Mouse (Mus musculus): Measurements from ENCODE around the gene Olfm2.

GRCm38 (mm10) chr9:20666510-20667034 lies 79.6 kb downstream of the Olfm2 start:
- TF ChIP-seq POLR2A (IDR thresholded peaks at IDR 0.05; ENCODE audit: low read depth, low read length) (no peak), CTCF (IDR thresholded peaks at IDR 0.05; ENCODE audit: borderline replicate concordance, insufficient read depth, low read length) (no peak)

All from embryonic fibroblast, embryonic 13.5 days (primary cell).